ENCODE assay signal across 12 mouse cellular contexts in genomic region chr17:36226921-36227320, GRCm38 (mm10). TPM values are rescaled to one million over a fixed set of nuclear protein-coding genes. Genes with fewer than 3 reads are reported as not detected.
DNase-seq lines count a peak whose midpoint lies in the region; ATAC-seq and TF ChIP-seq lines count a peak whose summit lies in the region.
"Had no signal": no experiment of that assay in that cellular context is flagged by ENCODE, and none has a peak within 500 bp of the region (broad histone marks: within the 10 kb centered on the region; RNA-seq: fewer than 3 reads in every experiment).

No protein-coding gene starts in this region.

- DNase-seq in embryo, embryonic 10 days (ENCODE audit: low spot score) = peak; percentile 61
- no peak for DNase-seq in embryo, embryonic 9.5 days (ENCODE audit: extremely low spot score)
- DNase-seq in liver, postnatal 0 days = no peak
- peak; percentile 77 for DNase-seq in thymus, adult 2 months
- no peak for DNase-seq in cerebellum, adult 9-11 months
- DNase-seq: kidney, adult 18-20 months had no signal

- WGBS in liver, postnatal 0 days (ENCODE audit: insufficient replicate concordance) = 15% methylated on average over 8 of the region's 8 CpGs
- WGBS in liver, embryonic 12.5 days (ENCODE audit: insufficient replicate concordance) = 17% methylated on average over 8 of the region's 8 CpGs
- WGBS in thymus, adult 2 months = 10% methylated on average over 8 of the region's 8 CpGs

- H3K4me2 ChIP-seq in liver, postnatal 0 days (ENCODE audit: low read depth, low read length) = no peak overlapping the region
- H3K4me2 ChIP-seq in liver, embryonic 12.5 days = no peak overlapping the region
- H3K4me2 ChIP-seq: limb, embryonic 13.5 days had no signal

- no peaks in the 10 kb centered on the region for H3K36me3 ChIP-seq in liver, postnatal 0 days (replicated peaks; ENCODE audit: insufficient read depth, low read length)
- no peaks in the 10 kb centered on the region for H3K36me3 ChIP-seq in liver, embryonic 12.5 days
- H3K36me3 ChIP-seq in thymus, adult 2 months (ENCODE audit: control insufficient read depth, insufficient read depth, low read length) = no peaks in the 10 kb centered on the region
- H3K36me3 ChIP-seq: limb, embryonic 13.5 days had no signal

- H3K27ac ChIP-seq in liver, postnatal 0 days (ENCODE audit: low read depth) = no peak overlapping the region
- H3K27ac ChIP-seq in liver, embryonic 12.5 days = no peak overlapping the region
- no peak overlapping the region for H3K27ac ChIP-seq in thymus, adult 2 months (ENCODE audit: control insufficient read depth, insufficient read depth, low read length)
- H3K27ac ChIP-seq: limb, embryonic 13.5 days had no signal

- H3K4me1 ChIP-seq in liver, postnatal 0 days (ENCODE audit: insufficient read depth) = no peaks in the 10 kb centered on the region
- H3K4me1 ChIP-seq in liver, embryonic 12.5 days = no peaks in the 10 kb centered on the region
- H3K4me1 ChIP-seq in thymus, adult 2 months (replicated peaks; ENCODE audit: control insufficient read depth, insufficient read depth, low read length) = peaks cover 6% of the 10 kb centered on the region
- H3K4me1 ChIP-seq: limb, embryonic 13.5 days had no signal

- peak; percentile 44 for TF ChIP-seq CTCF in liver, postnatal 0 days (IDR thresholded peaks at IDR 0.05; ENCODE audit: low read depth)
- TF ChIP-seq CTCF in thymus, adult 2 months (IDR thresholded peaks at IDR 0.05; ENCODE audit: borderline replicate concordance, control insufficient read depth, extremely low read depth, insufficient read depth, low read length, poor library complexity) = no peak

- H3K9me3 ChIP-seq in liver, postnatal 0 days (ENCODE audit: low read length) = no peaks in the 10 kb centered on the region
- no peaks in the 10 kb centered on the region for H3K9me3 ChIP-seq in liver, embryonic 12.5 days (replicated peaks)
- H3K9me3 ChIP-seq: limb, embryonic 13.5 days had no signal

- TF ChIP-seq EP300 in liver, postnatal 0 days (IDR thresholded peaks at IDR 0.05; ENCODE audit: low read depth) = no peak

- TF ChIP-seq POLR2A in thymus, adult 2 months (IDR thresholded peaks at IDR 0.05; ENCODE audit: control insufficient read depth, extremely low read depth, insufficient read depth, low read length, poor library complexity) = no peak

- no peak overlapping the region for H3K9ac ChIP-seq in liver, postnatal 0 days (replicated peaks)
- H3K9ac ChIP-seq in liver, embryonic 12.5 days = no peak overlapping the region
- H3K9ac ChIP-seq: limb, embryonic 13.5 days had no signal

- H3K27me3 ChIP-seq in liver, postnatal 0 days (ENCODE audit: insufficient read depth, low read length) = peaks cover 31% of the 10 kb centered on the region
- peaks cover 27% of the 10 kb centered on the region for H3K27me3 ChIP-seq in liver, embryonic 12.5 days (replicated peaks)
- peaks cover 12% of the 10 kb centered on the region for H3K27me3 ChIP-seq in thymus, adult 2 months (ENCODE audit: control insufficient read depth, insufficient read depth, low read length)

- no peak overlapping the region for H3K4me3 ChIP-seq in liver, postnatal 0 days (ENCODE audit: low read depth, low read length)
- no peak overlapping the region for H3K4me3 ChIP-seq in liver, embryonic 12.5 days
- H3K4me3 ChIP-seq in thymus, adult 2 months (ENCODE audit: control insufficient read depth, insufficient read depth, low read length) = no peak overlapping the region
- H3K4me3 ChIP-seq: limb, embryonic 13.5 days had no signal

- no peak for ATAC-seq in liver, postnatal 0 days
- no peak for ATAC-seq in liver, embryonic 12.5 days
- peak; percentile 39 for ATAC-seq in inflammation-experienced regulatory T-cells, adult 6 months
- no peak for ATAC-seq in monocyte, adult 5-6 weeks (replicated peaks; ENCODE audit: insufficient number of reproducible peaks, low FRiP score, low TSS enrichment, poor library complexity, severe bottlenecking)
- ATAC-seq: activated CD4-positive, CD25-positive, alpha-beta regulatory T cell, adult 4 months had no signal

RNA-seq across cellular contexts. Expression of gene Rpp21, which starts 30.9 kb away (rescaled TPM):
- 53.2 and 55.1 TPM in 2 replicates for polyA plus RNA-seq in liver, postnatal 0 days (2015; fragmentation: Nextera tagmentation; extraction: Ambion mirVana)
- 80.6 and 89.7 TPM in 2 replicates for polyA plus RNA-seq in liver, embryonic 12.5 days (2016; fragmentation: Nextera tagmentation; extraction: Ambion mirVana)
- 100 to 1,000 TPM; 147 to 196 (median 194) TPM for polyA plus RNA-seq in inflammation-experienced regulatory T-cells, adult 6 months (2017; shearing (Covaris generic))
- polyA plus RNA-seq in thymus, adult 2 months (2012; rRNA removed) = 124 and 160 TPM in 2 replicates
- 51.0 to 53.1 TPM (median 52.6 TPM) in 3 replicates for total RNA-seq in monocyte, adult 5-6 weeks (2017)

RNA-seq across cellular contexts. Expression of gene H2-T3, which starts 36.8 kb away (rescaled TPM):
- polyA plus RNA-seq in liver, postnatal 0 days (2015; fragmentation: Nextera tagmentation; extraction: Ambion mirVana) = not detected in 2 replicates
- not detected in 2 replicates for polyA plus RNA-seq in liver, embryonic 12.5 days (2016; fragmentation: Nextera tagmentation; extraction: Ambion mirVana)
- 1 to 10 TPM in 1 of 3 experiments, under 1 TPM in 1, not detected in 1; 0.67 to 6.8 TPM for polyA plus RNA-seq in inflammation-experienced regulatory T-cells, adult 6 months (2017; shearing (Covaris generic))
- 1.7 and 2.5 TPM in 2 replicates for polyA plus RNA-seq in thymus, adult 2 months (2012; rRNA removed)
- total RNA-seq in monocyte, adult 5-6 weeks (2017) = not detected in 3 replicates
- polyA plus RNA-seq: limb, embryonic 13.5 days had no signal

RNA-seq across cellular contexts. Expression of gene Trim39, which starts 45.1 kb away (rescaled TPM):
- polyA plus RNA-seq in liver, postnatal 0 days (2015; fragmentation: Nextera tagmentation; extraction: Ambion mirVana) = 2.7 and 3.6 TPM in 2 replicates
- 10.1 and 11.0 TPM in 2 replicates for polyA plus RNA-seq in liver, embryonic 12.5 days (2016; fragmentation: Nextera tagmentation; extraction: Ambion mirVana)
- polyA plus RNA-seq in inflammation-experienced regulatory T-cells, adult 6 months (2017; shearing (Covaris generic)) = 10 to 100 TPM; 10.1 to 20.8 (median 16.2) TPM
- 51.1 and 56.1 TPM in 2 replicates for polyA plus RNA-seq in thymus, adult 2 months (2012; rRNA removed)
- total RNA-seq in monocyte, adult 5-6 weeks (2017) = 36.0 to 56.8 TPM (median 40.5 TPM) in 3 replicates

RNA-seq across cellular contexts. Expression of gene Gm8909, which starts 58.6 kb away (rescaled TPM):
- polyA plus RNA-seq in liver, postnatal 0 days (2015; fragmentation: Nextera tagmentation; extraction: Ambion mirVana) = not detected in 2 replicates
- polyA plus RNA-seq in liver, embryonic 12.5 days (2016; fragmentation: Nextera tagmentation; extraction: Ambion mirVana) = not detected in 2 replicates
- polyA plus RNA-seq in inflammation-experienced regulatory T-cells, adult 6 months (2017; shearing (Covaris generic)) = 1 to 10 TPM; 1.5 to 7.5 (median 4.7) TPM
- polyA plus RNA-seq in thymus, adult 2 months (2012; rRNA removed) = 20.1 and 20.8 TPM in 2 replicates
- 3.5 TPM in 1 of 3 replicates, not detected in the others for total RNA-seq in monocyte, adult 5-6 weeks (2017)
- total RNA-seq: gastrocnemius, postnatal 4 days had no signal
- polyA plus RNA-seq: limb, embryonic 13.5 days had no signal

RNA-seq across cellular contexts. Expression of gene H2-M10.2, which starts 59.4 kb away (rescaled TPM):
- not detected in 2 replicates for polyA plus RNA-seq in liver, postnatal 0 days (2015; fragmentation: Nextera tagmentation; extraction: Ambion mirVana)
- not detected in 2 replicates for polyA plus RNA-seq in liver, embryonic 12.5 days (2016; fragmentation: Nextera tagmentation; extraction: Ambion mirVana)
- polyA plus RNA-seq in inflammation-experienced regulatory T-cells, adult 6 months (2017; shearing (Covaris generic)) = not detected
- polyA plus RNA-seq in thymus, adult 2 months (2012; rRNA removed) = not detected in 2 replicates
- not detected in 3 replicates for total RNA-seq in monocyte, adult 5-6 weeks (2017)
- total RNA-seq: gastrocnemius, postnatal 4 days had no signal
- polyA plus RNA-seq: activated CD4-positive, CD25-positive, alpha-beta regulatory T cell, adult 4 months had no signal

Comparison
In these comparisons a context has a peak if more than half of its experiments do, and no peak if none do; other contexts are left out.
1. DNase-seq: peak in embryo, embryonic 10 days (single experiment) and thymus, adult 2 months (single experiment); none in embryo, embryonic 9.5 days (single experiment), liver, postnatal 0 days (single experiment) and cerebellum, adult 9-11 months (single experiment).